Mouse (Mus musculus) neural tube, embryonic 10.5 days (tissue): ENCODE measurements at regions not wholly inside any gene's neighbourhood (a gene's known extent, or its start where the extent isn't known, plus 50 kb on each side); places are given as distances from the start of the nearest gene placed in this dataset.

Source experiments
- DNase-seq: peaks from one replicate; pipeline ENCODE4 v3.0.0-alpha.2; 2017; ENCODE audit warnings: low spot score; ENCODE audit errors: extremely low spot score

DNA sequence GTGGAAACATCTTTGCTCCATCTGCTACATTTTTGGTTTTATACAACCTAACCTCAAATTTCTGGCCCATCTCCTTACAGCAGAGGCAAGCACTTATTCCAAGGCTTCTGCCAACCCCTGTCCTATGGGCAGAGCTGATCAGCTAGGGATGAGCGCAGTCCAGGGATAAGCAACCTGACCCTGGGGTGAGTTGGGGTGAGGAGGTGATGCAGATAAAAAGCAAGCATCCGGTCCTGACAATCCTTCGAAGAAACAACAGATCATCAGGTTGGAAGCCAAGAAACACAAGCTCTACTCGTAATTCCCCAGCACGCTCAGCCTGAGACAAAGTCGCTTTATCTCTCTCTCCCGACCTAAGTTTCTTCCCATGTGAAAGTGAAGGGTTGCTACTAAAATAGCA, 194.9 kb upstream of the Lyplal1 start:
- DNase-seq, result no peak

DNA sequence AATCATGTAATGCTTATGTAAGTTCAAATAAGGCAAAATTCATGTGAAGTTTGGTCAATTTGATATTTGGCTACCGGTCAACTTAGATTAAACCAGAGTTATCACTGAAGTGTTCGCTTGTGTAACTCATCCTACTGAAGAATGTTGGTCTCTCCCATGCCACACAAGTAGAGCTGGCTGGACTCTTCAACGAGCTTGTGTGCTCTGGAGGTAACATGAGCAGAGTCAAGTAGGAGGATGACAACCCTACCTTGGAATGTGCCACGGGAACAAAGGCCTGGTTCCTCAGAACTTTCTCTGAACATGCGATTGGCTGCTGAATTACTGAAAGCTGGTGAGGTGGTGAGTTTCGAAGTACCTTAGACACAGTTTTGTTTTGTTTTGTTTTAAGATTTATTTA, 190.5 kb upstream of the Lyplal1 start:
- DNase-seq, result no peak

DNA sequence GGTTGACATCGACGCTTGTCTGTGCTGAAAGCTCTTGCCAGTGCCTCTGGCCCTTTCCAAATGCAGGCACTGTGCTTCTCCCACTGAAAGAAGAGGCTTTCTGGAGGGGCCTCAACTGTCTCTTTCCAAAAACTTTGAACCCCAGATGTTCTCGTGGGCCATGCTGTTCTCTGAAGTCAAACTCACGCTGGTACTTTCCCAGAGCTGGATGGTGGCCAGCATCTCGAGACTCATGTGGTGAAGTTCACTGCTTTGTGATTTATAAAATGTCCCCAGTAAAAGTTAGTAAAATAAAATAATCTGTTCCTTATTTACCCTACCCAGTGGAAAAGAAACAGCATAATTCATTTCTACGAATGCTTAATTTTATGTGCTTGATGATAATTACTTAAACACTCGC, 180.4 kb upstream of the Lyplal1 start:
- DNase-seq, result no peak

DNA sequence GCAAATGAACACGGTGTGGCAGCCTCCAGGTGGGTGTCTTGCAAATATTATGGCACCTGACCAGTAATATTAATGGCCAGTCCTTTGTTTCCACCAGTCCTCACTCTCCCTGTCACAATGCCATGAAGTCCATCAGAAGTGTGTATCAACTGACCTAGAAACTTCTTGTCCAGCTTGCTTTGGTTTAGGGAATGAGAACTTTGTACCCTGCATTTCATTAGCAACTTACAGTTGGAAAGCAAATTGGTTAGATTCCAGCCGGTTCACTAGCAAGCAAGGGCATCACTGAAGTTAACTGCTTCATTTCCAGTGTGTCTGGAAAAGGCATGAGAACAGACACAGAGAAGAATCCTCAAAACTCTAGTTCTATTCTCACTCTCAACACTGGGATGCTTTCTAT, 178.1 kb upstream of the Lyplal1 start:
- no peak for DNase-seq

DNA sequence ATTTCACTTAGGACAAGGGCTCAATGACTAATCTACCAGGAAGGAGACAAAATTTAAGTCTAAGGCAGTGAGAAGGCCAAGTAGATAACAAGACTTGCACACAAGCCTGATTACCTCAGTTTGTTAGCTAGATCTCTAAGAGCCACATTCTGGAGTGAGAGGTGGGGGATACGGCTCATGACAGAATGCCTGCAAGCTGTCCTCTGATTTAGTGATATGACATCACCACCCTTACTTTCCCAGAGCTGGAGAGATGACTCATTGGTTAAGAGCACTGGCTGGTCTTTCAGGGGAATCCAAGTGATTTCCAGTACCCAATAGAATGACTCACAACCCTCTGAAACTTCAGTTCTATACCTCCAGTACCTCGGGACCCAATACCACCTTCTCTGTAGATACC, 177.5 kb upstream of the Lyplal1 start:
- DNase-seq, result no peak

DNA sequence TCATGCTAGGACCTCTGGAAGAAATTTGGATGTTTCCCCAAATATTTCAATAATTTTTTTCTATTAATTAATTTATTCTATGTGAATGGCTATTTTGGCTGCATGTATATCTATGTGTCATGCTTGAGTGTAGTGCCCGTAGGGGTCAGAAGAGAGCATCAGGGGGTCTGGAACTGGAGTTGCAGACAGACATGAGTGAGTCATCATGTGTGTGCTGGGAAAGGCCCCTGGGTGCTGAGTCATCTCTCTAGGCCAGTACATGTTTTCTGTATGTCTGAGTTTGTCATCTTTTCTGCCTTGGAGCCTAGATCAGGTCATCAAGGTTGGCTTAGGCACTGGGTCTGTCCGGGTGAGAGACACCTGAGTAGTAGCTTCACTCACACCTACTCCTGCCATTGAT, 172.0 kb upstream of the Lyplal1 start:
- no peak for DNase-seq

DNA sequence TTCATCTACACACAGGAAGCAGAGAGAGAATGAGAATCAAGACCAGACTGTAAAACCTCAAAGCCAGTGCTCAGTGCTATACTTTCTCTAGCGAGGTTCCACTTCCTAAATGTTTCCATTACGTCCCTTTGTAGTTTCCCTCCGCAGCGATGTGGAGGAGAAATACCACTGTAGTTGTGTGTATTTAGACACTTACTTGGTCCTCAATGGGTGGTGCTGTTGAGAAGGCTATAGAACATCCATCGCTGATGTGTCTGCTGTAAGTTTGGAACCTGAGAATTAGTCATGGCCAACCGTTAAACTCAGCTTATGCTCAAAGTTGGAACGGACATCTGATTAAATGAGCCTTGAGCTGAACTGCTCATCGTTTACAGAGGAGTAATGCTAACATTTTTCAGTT, 170.7 kb upstream of the Lyplal1 start:
- DNase-seq, result no peak

DNA sequence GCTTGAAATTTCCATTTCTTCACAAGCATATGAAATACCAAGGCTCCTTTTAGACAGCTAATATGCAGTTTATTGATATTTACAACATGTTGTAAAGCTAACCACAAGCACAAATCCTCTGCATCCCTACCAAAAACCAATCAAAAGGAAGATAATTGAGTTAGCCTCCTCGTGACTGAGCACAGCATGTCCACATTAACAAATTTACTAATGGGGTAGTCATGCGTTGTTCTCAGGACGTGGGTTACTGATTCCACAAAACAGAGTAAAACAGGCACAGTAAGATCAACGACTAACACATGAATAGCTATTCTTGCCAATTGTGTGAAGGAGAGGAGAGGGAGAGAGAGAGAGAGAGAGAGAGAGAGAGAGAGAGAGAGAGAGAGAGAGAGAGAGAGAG, 169.3 kb upstream of the Lyplal1 start:
- no peak for DNase-seq

DNA sequence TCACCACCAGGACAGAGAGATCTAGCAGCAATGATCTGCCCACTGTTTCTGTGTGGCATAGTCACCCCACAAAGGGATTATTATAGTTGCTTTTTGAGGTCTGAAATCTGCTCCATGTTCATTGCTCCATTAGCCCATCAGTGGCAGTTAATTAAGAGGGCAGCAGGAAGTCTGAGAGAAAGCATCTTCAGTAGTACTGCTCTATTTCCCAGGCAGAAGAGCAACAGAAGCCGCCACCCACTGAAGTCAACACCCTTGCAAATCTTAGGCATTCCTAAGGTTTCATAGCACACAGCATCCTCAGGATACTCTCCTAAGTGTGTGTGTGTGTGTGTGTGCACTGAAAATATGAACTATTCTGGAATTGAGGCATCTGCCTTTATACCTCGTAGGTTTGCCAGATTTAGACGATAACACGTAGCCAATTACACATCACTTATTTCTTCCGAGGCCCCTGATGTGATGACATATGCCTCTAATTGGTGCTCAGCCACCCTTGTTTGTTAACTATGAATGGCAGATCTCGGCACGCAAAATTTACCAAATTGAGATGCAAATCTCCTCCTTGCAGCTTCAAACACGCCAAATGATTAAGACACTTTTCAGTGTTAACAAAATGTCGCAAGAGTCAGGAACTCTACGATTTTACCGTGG, 161.0 kb upstream of the Lyplal1 start:
- no peak for DNase-seq

DNA sequence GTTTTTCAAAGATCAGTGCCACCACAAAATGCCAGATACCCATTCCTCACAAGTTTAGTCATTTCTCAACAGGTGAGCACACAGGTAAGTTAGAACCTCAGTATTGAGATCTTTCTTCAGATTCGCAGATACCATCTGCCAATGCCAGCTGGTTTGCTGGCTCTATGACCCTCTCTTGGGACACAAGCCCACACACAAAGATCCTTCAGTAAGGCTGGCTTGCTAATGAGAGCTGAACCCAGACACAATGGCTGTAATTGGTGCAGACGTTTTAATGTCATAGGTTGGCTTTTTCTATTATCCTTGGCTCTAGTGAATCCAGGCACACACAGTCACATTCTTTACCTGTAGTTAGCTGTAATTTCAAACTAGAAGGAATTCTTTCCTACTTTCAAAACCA, 154.3 kb upstream of the Lyplal1 start:
- no peak for DNase-seq

DNA sequence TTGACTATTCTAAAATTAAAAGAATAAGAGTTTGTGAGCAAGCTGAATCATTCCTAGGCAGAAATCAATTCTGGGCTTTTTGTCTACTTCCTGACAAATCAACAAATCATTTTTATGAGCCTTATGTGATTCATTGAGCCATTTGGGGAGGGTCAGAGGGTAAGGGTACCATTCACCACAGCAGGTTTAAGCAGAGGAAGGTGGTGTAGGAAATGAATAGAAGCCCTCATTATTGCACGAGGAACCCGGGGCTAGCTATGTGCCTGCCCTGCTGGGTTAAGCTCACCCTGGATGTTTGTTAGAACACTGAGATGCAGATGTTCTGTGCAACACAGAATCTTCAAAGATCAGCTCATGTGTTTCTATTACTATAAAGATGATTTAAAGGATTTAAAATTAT, 150.2 kb upstream of the Lyplal1 start:
- DNase-seq, result no peak

DNA sequence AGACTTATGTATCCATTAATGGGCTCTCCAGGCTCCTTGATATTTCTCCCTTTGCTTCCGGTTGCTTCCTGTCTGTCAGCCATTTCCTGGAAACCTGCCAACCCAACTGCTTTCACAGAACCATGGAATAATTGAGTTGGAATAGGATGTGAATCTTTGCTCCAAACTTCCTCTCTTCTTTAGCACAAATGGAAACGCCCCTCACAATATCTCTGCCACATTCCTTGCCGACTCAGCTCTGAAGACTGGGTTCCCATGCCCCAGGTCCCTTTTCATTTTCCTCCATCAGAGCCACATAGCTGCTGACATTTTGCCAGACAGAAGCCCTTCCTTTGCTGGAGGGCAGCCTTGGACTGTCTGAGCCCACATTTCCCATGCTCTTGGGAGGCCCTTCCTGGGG, 147.5 kb upstream of the Lyplal1 start:
- no peak for DNase-seq

DNA sequence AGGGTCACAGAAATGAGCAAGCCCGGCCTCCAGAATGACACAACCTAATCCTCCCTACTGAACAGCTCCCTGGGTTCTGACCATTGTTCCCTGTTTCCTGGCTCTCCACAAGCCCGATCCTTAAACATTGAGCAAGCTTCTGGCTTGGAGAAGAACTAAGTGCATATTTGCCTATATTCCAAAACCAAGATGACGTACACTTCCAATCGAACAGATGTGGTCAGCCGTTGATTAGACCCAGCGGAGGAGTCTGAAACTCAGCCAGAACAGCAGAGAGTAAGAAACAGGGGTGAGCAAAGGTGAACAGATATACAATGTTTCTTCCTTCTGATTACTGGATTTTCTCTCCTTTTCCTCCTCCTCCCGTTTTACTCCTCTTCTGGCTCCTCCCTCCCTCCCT, 146.8 kb upstream of the Lyplal1 start:
- no peak for DNase-seq

DNA sequence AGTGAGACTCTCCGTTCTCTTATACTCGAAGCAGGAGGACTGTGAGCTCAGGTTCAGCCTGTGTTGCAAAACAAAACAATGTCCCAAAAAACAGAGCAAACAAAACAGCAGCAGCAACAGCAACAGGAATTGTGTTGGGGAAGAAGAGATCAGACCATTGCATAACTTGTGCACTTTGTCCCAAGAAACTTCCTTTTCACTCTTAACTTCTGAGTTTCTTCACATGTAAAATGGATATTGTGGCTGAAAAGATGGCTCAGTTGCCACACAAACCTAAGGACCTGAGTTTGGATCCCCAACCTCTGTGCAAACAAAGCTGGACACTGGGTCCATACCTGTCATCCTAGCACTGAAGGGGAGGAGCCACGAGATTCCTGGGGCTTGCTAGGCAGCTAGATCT, 146.1 kb upstream of the Lyplal1 start:
- DNase-seq, result no peak

DNA sequence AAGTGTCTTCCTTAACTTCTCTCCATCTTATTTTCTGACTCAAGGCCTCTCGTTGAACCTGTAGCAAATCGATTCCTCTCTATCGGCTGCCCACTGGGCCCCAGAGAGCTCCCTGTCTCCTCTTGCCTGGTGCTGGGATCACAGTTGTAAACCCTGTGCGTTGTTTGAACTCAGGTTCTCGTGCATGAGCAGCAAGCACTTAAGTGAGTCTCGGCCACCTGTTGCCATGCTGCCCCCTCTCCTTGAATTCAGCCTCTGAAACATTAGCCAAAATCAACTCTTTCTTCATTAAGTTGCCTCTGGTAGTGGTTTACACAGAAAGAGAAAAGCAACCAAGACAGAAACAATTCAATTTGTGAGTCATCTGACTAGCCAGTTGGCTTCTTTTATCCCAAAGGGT, 144.9 kb upstream of the Lyplal1 start:
- DNase-seq, result no peak

DNA sequence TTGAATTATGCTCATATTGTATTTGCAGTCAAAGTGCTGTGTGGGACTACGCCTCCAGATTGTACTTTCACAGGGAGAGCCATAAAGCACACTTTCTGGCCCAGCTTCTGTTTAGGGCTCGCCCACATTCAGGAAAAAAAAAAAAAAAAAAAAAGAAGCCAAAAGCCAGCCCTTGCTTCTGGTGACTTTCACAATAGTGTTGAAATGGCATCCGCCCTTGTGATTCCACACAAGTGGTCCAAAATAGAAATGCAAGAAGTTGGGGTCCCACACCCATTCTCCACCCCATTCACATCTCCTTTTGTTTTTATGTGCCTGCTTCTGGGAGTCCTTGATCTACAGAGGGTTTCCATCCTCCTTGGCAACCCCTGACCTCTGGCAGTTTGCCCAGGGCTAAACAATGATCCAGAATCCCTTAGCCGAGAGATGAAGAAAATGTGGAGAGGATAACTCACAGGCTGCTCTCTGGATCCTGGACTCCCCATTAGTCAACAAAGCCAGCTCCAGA, 144.3 kb upstream of the Lyplal1 start:
- no peak for DNase-seq

DNA sequence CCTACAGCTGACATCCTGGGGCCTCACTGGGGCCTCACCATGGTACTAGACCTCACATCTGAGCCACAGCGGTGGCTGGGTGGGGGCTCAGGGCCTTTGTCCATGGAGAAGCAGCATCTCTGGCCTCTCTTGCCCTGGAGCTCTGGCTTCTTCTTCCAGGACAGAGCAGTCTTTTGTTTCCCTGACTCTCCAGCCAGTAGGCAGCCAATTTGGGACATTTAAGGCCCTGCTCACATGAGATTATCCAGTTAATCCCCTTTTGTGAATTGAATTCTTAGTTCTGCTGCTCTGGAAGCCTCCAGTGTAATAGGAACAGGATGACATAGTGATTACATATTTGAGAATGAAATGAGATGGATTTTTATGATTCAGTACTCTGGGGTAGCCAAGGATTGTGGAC, 140.5 kb upstream of the Lyplal1 start:
- no peak for DNase-seq

DNA sequence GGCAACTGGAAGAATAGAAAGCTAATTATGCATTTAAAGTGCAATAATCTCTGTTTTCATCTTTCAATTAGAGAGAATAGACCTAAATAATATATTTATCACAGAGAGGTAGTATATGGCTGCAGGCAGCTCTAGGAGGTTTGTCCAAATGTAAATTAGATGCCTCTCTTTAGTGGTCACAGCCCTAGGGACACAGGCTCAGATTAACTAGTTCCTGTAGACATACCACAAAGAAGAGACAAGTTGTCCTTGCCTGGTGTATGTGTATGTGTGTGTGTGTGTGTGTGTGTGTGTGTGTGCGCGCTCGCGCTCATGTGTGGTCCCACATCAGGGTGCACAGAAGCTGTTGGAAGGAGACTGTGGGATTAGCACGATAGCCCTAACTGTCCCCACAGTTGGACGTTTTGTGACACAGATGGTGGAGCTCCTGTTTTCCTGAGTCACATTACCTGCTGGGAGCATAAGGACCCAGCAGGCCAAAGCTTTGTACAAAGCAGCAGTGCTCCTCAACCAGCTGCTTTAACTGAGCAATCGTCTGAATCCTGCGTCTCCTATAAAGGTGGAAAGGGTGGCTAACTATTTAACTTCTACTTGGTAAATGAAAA, 138.5 kb upstream of the Lyplal1 start:
- no peak for DNase-seq

DNA sequence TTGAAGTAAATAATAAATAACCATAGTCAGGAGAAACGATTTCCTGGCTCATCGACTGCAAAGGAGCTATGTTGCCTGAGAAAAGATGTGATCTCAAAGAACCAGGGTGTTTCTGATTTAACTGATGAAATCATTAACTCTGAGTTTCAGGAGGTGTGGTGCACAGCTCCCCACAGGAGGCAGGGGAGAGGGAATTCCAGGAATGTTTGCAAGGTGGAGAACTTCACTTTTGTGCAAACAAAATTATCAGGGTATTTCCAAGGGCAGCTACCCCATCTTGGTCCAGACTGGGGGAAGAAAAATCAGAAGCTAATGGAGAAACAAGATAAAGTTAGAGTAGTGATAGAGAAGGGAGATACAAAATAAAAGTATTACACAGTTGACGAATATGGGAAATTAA, 137.4 kb upstream of the Lyplal1 start:
- DNase-seq, result no peak

DNA sequence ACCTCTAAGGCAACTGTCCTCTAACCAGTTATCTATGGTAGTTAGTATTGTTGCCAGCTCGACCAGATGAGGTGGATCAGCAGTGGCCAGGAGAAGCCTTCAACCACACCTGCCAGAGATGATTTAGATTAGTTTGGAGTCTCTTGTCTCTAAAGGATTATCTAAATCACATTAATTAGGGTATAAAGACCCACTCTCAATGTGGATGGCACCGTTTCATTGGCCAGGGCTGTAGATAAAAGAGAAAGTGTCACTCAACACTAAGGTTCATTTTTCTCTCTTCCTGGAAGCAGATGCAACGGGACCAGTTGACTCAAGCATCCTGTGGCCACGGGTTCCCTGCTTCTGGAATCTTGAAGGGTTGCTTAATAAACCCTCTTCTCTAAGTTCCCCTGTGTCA, 135.4 kb upstream of the Lyplal1 start:
- no peak for DNase-seq

DNA sequence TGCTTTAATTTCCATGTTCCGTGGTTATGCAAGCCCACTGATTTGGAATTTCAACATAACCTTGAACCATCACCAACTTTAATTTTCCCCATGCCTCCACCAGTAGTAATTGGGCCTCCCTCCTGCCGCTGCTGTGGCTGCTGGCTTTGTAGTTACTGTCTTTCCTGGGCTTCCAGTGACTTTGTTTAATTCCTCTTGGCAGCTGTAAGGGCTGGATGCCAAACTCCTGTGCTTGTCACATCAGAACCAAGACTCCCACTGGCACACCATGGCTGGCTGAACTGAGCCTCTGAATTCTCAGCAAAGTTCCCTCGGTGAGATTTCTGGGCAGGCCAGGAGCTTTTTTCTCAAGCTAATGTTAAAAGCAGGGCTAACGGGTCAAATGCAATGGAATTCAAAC, 133.2 kb upstream of the Lyplal1 start:
- DNase-seq, result no peak

DNA sequence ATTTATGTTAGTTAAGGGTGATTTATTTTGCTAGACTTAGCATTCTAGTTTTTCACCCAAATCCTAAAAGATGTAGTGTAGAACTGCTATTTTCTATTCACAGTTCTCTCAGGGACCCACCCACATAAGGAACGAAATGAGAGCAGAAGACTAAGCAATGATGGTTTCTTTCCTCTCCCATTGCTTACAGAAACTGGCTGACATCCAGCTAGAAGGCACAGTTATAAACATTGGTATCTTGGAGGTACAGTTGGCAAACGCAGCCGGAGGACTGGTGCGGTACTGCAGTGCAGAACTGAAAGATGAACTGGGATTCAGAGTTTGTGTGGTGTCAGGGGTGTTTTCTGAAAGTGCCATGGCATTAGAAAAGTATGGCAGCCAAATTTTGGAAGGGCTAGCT, 132.1 kb upstream of the Lyplal1 start:
- no peak for DNase-seq

DNA sequence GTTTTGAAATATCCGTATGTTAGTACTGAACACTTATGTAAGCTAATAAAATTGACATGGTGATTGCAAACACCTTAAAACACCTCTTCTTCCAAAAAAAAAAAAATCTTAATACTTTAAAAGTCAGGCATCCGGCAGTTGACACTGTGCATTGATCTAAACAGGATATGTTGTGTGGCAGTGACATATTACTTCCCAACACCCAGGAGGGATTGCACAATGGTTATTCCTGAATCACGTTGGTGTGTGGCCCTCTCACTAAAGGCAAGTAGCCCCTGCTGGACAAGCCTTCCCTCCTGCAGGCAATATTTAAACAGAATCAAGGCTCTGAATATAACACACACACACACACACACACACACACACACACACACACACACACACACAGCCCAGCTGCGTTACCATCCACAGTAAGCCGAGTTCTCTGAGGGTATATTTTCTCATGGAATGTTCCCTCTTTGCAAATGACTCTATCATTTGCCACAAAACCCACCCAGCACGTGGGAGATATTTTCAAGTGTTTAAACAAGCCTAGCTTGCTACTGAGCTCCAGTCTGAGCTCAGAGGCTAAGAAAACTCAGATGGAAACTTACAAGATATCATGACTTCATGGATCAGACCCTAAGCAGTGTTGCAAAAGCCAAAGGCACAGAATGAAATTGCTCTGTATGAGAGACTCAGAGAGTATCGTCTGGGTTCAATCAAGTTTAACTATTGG, 128.8 kb upstream of the Lyplal1 start:
- DNase-seq, result no peak
